Mouse (Mus musculus) heart, adult 2 months (tissue): ENCODE measurements around the gene Itgbl1.

Experiments used
- CTCF ChIP-seq: fragments of 200-600 bp; IDR thresholded peaks from 2 replicates; pipeline ENCODE4 v1.8.1; 2022; ENCODE audit warnings: antibody characterized with exemption, mild to moderate bottlenecking, moderate library complexity
- EP300 ChIP-seq: fragments of 200-500 bp; IDR thresholded peaks from 2 replicates; pipeline ENCODE4 v1.6.1; 2011; ENCODE audit warnings: low read depth, low read length, control low read depth; ENCODE audit not compliant: insufficient read depth
- POLR2A ChIP-seq: fragments of 200-500 bp; IDR thresholded peaks from 2 replicates; pipeline ENCODE4 v1.6.1; 2011; ENCODE audit warnings: mild to moderate bottlenecking, low read depth, low read length, control low read depth; ENCODE audit not compliant: insufficient read depth

DNA sequence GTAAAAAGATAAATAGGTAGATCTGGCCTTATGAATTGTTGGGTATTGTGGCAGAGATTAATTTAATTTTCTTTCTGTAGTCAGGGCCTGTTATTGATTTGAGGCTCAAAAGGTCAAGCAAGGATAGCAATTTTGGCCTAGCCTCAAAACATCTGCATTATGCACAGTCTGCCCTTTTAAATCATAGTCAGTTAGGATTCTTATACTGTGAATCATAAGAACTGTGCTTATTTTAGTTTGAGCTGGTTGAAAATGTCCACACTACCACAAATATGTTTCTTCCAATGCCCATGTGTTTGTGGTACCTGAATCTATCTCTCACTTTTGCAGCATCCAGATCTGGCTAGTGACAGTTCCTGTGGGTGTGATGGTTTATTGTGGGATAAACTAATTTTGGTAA is 4.7 kb downstream of the Itgbl1 start:
- TF ChIP-seq EP300 (no peak), CTCF (no peak), POLR2A (no peak)
